Mouse (Mus musculus) ES-Bruce4 (cell line): Measurements from ENCODE around the gene Hspb3. TPM values are rescaled to one million over a fixed set of nuclear protein-coding genes. Genes with fewer than 3 reads are reported as not detected.

Source experiments
- H3K27ac ChIP-seq: 2 replicates; pipeline ENCODE4 v1.5.1; 2012; ENCODE audit warnings: low read length, inconsistent platforms; ENCODE audit not compliant: insufficient read depth
- H3K27me3 ChIP-seq: 2 replicates; pipeline ENCODE4 v1.6.1; 2012; ENCODE audit warnings: mild to moderate bottlenecking, low read length, inconsistent platforms; ENCODE audit not compliant: control insufficient read depth, poor library complexity, insufficient read depth, severe bottlenecking
- H3K36me3 ChIP-seq: 2 replicates; pipeline ENCODE4 v1.6.1; 2012; ENCODE audit warnings: inconsistent platforms, mild to moderate bottlenecking, low read length, moderate library complexity; ENCODE audit not compliant: control insufficient read depth, poor library complexity, insufficient read depth, severe bottlenecking
- H3K4me1 ChIP-seq: one replicate; pipeline ENCODE4 v1.8.1; 2011; ENCODE audit warnings: low read length; ENCODE audit not compliant: control insufficient read depth, insufficient read depth
- H3K4me3 ChIP-seq: 2 replicates; pipeline ENCODE4 v1.5.1; 2011; ENCODE audit warnings: low read depth, mild to moderate bottlenecking, low read length
- H3K9ac ChIP-seq: 2 replicates; pipeline ENCODE4 v1.6.1; 2012; ENCODE audit warnings: low read depth, mild to moderate bottlenecking, inconsistent platforms; ENCODE audit not compliant: poor library complexity, severe bottlenecking
- H3K9me3 ChIP-seq: replicated peaks from 2 replicates; pipeline ENCODE4 v1.6.1; 2012; ENCODE audit warnings: mild to moderate bottlenecking, low read length, inconsistent platforms; ENCODE audit not compliant: control insufficient read depth, poor library complexity, insufficient read depth, severe bottlenecking
- CTCF ChIP-seq: IDR thresholded peaks from one replicate; pipeline ENCODE4 v1.8.1; 2011; ENCODE audit warnings: low read depth, low read length
- EP300 ChIP-seq: IDR thresholded peaks from 2 replicates; pipeline ENCODE4 v1.6.1; 2011; ENCODE audit warnings: low read depth, low read length; ENCODE audit not compliant: insufficient read depth
- POLR2A ChIP-seq: IDR thresholded peaks from one replicate; pipeline ENCODE4 v1.8.1; 2011; ENCODE audit warnings: low read length; ENCODE audit not compliant: insufficient read depth
- polyA plus RNA-seq: library from polyadenylated mRNA; stranded (reverse); fragments of >200 nt; gene quantifications from 2 replicates; pipeline ENCODE4 v1.2.4, GENCODE M21; 2011; ENCODE audit warnings: low read depth; ENCODE audit not compliant: missing spikeins, insufficient read depth, insufficient read length

Gene Hspb3
- polyA plus RNA-seq, 1 experiment = not detected

DNA sequence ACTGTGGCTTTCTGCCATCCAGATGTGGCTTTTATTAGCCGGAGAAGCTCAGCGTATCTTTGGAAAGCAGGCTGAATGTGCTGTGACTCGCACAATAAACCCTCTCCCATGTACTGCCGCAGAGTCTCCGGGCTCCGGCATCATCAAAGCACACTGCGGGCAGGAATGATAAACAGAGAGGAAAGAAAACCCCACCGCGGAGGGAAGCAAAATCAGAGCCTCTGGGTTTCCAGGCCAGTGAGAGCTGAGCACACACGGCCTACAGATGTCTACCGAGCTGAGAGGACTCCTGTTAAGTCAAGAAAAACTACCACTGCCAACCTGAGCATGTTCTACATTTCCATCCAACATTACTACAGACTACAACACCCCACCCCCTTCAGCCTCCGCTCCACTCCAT, 50.1 kb downstream of the Hspb3 start:
- no peaks in the 10 kb centered on the region for H3K9me3 ChIP-seq
- H3K27me3 ChIP-seq = no peaks in the 10 kb centered on the region
- H3K9ac ChIP-seq = peak overlapping the region; percentile 35
- peaks cover 5% of the 10 kb centered on the region for H3K36me3 ChIP-seq
- H3K4me3 ChIP-seq = peak overlapping the region; percentile 20; the same call in 1 of the 2 replicates
- peaks cover 6% of the 10 kb centered on the region for H3K4me1 ChIP-seq
- H3K27ac ChIP-seq = no peak overlapping the region
- TF ChIP-seq EP300 (no peak), CTCF (no peak), POLR2A (no peak)

Other genes starting within 250 kb of the Hspb3 start
- gene Snx18, start 45.1 kb downstream of the Hspb3 start, polyA plus RNA-seq = 36.7 and 42.4 TPM in 2 replicates
- gene Arl15, start 130.8 kb upstream of the Hspb3 start, polyA plus RNA-seq = 53.3 and 57.0 TPM in 2 replicates